Mouse (Mus musculus) layer of hippocampus, postnatal 25 days (tissue): ENCODE measurements around the gene Borcs6. TPM values are rescaled to one million over a fixed set of nuclear protein-coding genes. Genes with fewer than 3 reads are reported as not detected.

Experiments used
- DNase-seq, 2 experiments: peaks; one replicate each; pipeline ENCODE4 v3.0.0; 2022; ENCODE audit warnings: mixed read lengths in 2 of 2, low spot score in 1 of 2; ENCODE audit errors: extremely low spot score in 1 of 2
- total RNA-seq, 2 experiments: library from RNA; stranded (reverse); gene quantifications; 2 replicates each; pipeline ENCODE4 v1.2.3; 2021

Borcs6 gene
- total RNA-seq, 2 experiments from 2014 or later = 27.4 to 31.4 TPM

- no peak for DNase-seq
Measured at GRCm38 (mm10) chr11:69067601-69068000, 8.1 kb downstream of the Borcs6 start.

- DNase-seq = no peak
Measured at GRCm38 (mm10) chr11:69070093-69070492, 10.6 kb downstream of the Borcs6 start.

- peak; percentile 82 to 91 for DNase-seq
Measured at GRCm38 (mm10) chr11:69070590-69071222, 11.2 kb downstream of the Borcs6 start, which contains the start of gene Tmem107. TSS of gene Tmem107 (plus strand) at chr11:69070806.

- DNase-seq = no peak
Measured at GRCm38 (mm10) chr11:69071262-69071661, 11.7 kb downstream of the Borcs6 start.

GRCm38 (mm10) chr11:69072234-69072633 is 12.7 kb downstream of the Borcs6 start:
- no peak for DNase-seq

- no peak for DNase-seq
Measured at GRCm38 (mm10) chr11:69072666-69073064, 13.1 kb downstream of the Borcs6 start.

- peak in 1 of 2 experiments; percentile 68 for DNase-seq
Measured at GRCm38 (mm10) chr11:69073065-69073888, 13.8 kb downstream of the Borcs6 start.

- DNase-seq = no peak
Measured at GRCm38 (mm10) chr11:69073951-69074775, 14.6 kb downstream of the Borcs6 start.

- DNase-seq = no peak
Measured at GRCm38 (mm10) chr11:69074776-69075069, 15.2 kb downstream of the Borcs6 start.

- DNase-seq = no peak
Measured at GRCm38 (mm10) chr11:69075764-69076479, 16.4 kb downstream of the Borcs6 start.

GRCm38 (mm10) chr11:69076572-69076971 is 17.1 kb downstream of the Borcs6 start:
- no peak for DNase-seq

GRCm38 (mm10) chr11:69077316-69077715 is 17.8 kb downstream of the Borcs6 start:
- no peak for DNase-seq

- DNase-seq = no peak
Measured at GRCm38 (mm10) chr11:69078041-69078440, 18.5 kb downstream of the Borcs6 start.

- DNase-seq = no peak
Measured at GRCm38 (mm10) chr11:69078805-69079438, 19.4 kb downstream of the Borcs6 start.

GRCm38 (mm10) chr11:69080102-69080854 is 20.8 kb downstream of the Borcs6 start:
- DNase-seq = no peak

GRCm38 (mm10) chr11:69080855-69081222 is 21.3 kb downstream of the Borcs6 start:
- no peak for DNase-seq

GRCm38 (mm10) chr11:69081613-69082012 is 22.1 kb downstream of the Borcs6 start:
- DNase-seq = no peak

- no peak for DNase-seq
Measured at GRCm38 (mm10) chr11:69085608-69086007, 26.1 kb downstream of the Borcs6 start.

- DNase-seq = no peak
Measured at GRCm38 (mm10) chr11:69086390-69086789, 26.9 kb downstream of the Borcs6 start.
